Mouse (Mus musculus) forebrain, embryonic 10.5 days (tissue): ENCODE results near the gene Fam199x. TPM values are rescaled to one million over a fixed set of nuclear protein-coding genes. Genes with fewer than 3 reads are reported as not detected.

ENCODE experiments used
- DNase-seq: peaks from one replicate; pipeline ENCODE4 v3.0.0-alpha.2; 2017; ENCODE audit warnings: low spot score; ENCODE audit errors: extremely low spot score
- H3K27ac ChIP-seq: fragments of 300-500 bp; sonication (generic); 2 replicates; pipeline ENCODE4 v1.5.1; 2016; ENCODE audit warnings: mild to moderate bottlenecking
- H3K27me3 ChIP-seq: fragments of 300-500 bp; sonication (generic); 2 replicates; pipeline ENCODE4 v1.6.1; 2016; ENCODE audit warnings: mild to moderate bottlenecking; ENCODE audit not compliant: poor library complexity, severe bottlenecking
- H3K36me3 ChIP-seq: fragments of 300-500 bp; sonication (generic); replicated peaks from 2 replicates; pipeline ENCODE4 v1.6.1; 2016; ENCODE audit warnings: mild to moderate bottlenecking, moderate library complexity
- H3K4me1 ChIP-seq: fragments of 300-500 bp; sonication (generic); 2 replicates; pipeline ENCODE4 v1.6.1; 2016
- H3K4me3 ChIP-seq: fragments of 300-500 bp; sonication (generic); 2 replicates; pipeline ENCODE4 v1.5.1; 2016; ENCODE audit warnings: mild to moderate bottlenecking, moderate library complexity
- H3K9me3 ChIP-seq: fragments of 300-500 bp; sonication (generic); 2 replicates; pipeline ENCODE4 v1.6.1; 2016; ENCODE audit warnings: mild to moderate bottlenecking, moderate library complexity
- WGBS: fragments of 180-500 bp; shearing (Covaris S2); methylation state at CpG from one replicate; pipeline ENCODE4 v1.1.7; 2016; 5-methylcytosine and 5-hydroxymethylcytosine counted together
- polyA plus RNA-seq: library from polyadenylated mRNA; unstranded; fragments of >200 nt; fragmentation: Nextera tagmentation; extraction: Ambion mirVana; gene quantifications from 2 replicates; pipeline ENCODE4 v1.2.1, GENCODE M21; 2016

Gene Fam199x
- polyA plus RNA-seq: 15.5 and 17.2 TPM in 2 replicates

DNA sequence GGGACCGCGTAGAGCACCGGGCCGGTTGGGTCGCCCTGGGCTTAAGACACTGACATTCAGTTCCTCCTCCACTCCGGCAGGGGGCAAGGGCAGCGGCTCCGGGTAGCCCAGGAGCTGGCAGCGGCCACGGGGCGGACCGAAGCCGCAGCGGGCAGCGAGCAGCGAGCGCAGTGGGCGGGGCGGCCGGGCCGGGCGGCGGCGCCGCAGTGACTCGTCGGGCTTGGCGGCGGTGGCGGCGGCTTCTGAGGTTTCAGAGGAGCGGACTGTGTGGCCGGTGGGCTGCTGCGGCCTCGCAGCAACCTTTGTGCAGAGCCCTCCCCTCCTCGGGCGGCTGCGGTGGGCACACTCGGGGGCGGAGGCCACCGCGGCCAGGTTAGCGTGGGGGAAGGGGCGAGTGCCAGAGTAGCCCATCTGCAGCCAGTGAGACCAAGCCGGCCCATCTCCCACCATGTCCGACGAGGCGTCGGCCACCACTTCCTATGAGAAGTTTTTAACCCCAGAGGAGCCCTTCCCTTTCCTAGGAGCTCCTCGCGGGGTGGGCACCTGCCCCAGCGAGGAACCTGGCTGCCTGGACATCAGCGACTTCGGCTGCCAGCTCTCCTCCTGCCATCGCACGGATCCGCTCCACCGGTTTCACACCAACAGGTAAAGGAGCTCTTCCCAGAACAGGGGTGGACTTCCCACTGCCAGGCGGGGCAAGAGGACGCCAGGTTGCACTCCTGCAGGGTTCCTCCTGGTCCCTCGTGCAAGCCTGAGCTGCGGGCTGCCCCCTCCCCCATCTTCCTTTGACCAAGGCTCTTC is at the start of gene Fam199x:
TSS of gene Fam199x (plus strand) at position 170 of the 801 bp plus-strand sequence.
- WGBS: 20% methylated on average over 60 of the region's 62 CpGs
- Histone ChIP-seq H3K9me3 (no peaks in the 10 kb centered on the region), H3K27me3 (peaks cover 35% of the 10 kb centered on the region), H3K27ac (peak within 1 kb of the TSS; percentile 91), H3K4me3 (peak within 1 kb of the TSS; percentile 70), H3K4me1 (peaks cover 19% of the 10 kb centered on the region), H3K36me3 (no peaks in the 10 kb centered on the region)
- DNase-seq: peak; percentile 62

DNA sequence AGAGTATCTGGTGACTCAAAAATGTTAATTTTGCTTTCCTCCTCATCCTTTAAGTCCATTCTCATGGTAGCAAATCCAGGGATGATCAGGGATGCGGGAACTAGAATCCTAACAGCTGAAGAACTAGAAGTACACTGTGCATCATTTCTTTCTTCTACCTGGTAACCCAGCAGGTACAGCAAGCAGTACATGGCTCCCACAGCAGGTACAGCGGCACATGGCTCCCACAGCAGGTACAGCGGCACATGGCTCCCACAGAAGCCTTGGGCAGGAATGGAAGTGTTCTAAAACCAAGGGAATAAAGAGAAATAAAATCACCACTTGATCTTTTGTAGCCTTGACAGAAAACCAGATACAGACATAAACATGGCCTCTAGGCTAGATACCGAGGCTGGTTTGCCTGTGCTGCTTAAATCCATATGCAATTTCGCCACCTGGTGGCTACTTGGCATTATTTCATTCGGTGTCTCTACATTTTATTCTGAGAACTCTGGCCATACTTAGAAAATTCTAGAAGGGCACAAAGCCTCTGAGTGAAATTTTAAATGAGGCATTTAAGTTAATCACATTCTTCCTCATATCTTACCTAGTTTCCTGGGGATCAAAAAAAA is 34.2 kb upstream of the Fam199x start:
- Histone ChIP-seq H3K4me3 (no peak overlapping the region), H3K9me3 (no peaks in the 10 kb centered on the region), H3K27me3 (no peaks in the 10 kb centered on the region), H3K4me1 (no peaks in the 10 kb centered on the region), H3K27ac (no peak overlapping the region), H3K36me3 (peaks cover 7% of the 10 kb centered on the region)
- 56% methylated on average over 6 of the region's 6 CpGs for WGBS
- peak; percentile 23 for DNase-seq

- Histone ChIP-seq H3K27ac (no peak overlapping the region), H3K4me3 (no peak overlapping the region), H3K9me3 (no peaks in the 10 kb centered on the region), H3K27me3 (no peaks in the 10 kb centered on the region), H3K4me1 (no peaks in the 10 kb centered on the region), H3K36me3 (no peaks in the 10 kb centered on the region)
- DNase-seq: no peak
- WGBS: 83% methylated on average over 1 of the region's 1 CpGs
Observed at GRCm38 (mm10) chrX:137017668-137018067, 31.7 kb upstream of the Fam199x start.

- Histone ChIP-seq H3K36me3 (no peaks in the 10 kb centered on the region), H3K4me3 (no peak overlapping the region), H3K4me1 (no peaks in the 10 kb centered on the region), H3K9me3 (no peaks in the 10 kb centered on the region), H3K27ac (no peak overlapping the region), H3K27me3 (no peaks in the 10 kb centered on the region)
- WGBS: 38% methylated on average over 1 of the region's 1 CpGs
- DNase-seq: peak; percentile 25
Observed at GRCm38 (mm10) chrX:137019310-137019709, 30.1 kb upstream of the Fam199x start.

DNA sequence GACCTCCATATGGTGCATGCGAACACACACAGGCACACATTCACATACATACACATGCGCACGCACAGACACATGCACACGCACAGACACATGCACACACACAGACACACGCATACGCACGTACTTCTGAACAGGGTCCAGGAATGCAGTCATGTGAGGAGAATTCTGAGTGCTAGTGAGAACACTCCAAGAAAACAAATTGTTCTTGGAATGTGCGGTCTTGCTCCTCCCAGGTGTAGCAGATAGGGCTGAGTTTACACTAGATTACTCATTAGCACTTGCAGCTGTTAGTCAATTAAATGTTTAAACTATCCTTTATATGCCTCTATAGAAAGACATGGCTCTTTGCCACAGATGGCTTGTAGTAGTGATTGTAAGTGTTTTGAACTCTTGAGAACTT is 18.5 kb upstream of the Fam199x start:
- 97% methylated on average over 8 of the region's 8 CpGs for WGBS

GRCm38 (mm10) chrX:137031726-137032125 is 17.7 kb upstream of the Fam199x start:
- Histone ChIP-seq H3K36me3 (0 out of 2 replicates have a peak, but pooled peaks cover 4% of the 10 kb centered on the region), H3K4me1 (no peaks in the 10 kb centered on the region), H3K27ac (no peak overlapping the region), H3K9me3 (no peaks in the 10 kb centered on the region), H3K4me3 (no peak overlapping the region), H3K27me3 (peaks cover 3% of the 10 kb centered on the region; the same call in 1 of the 2 replicates)
- no peak for DNase-seq
- 88% methylated on average over 5 of the region's 5 CpGs for WGBS

More for the DNA sequence above, 18.5 kb upstream of the Fam199x start:
- H3K4me3 ChIP-seq: no peak overlapping the region
- no peak for DNase-seq
- H3K27me3 ChIP-seq: peaks cover 3% of the 10 kb centered on the region; the same call in 1 of the 2 replicates
- no peaks in the 10 kb centered on the region for H3K9me3 ChIP-seq
- no peak overlapping the region for H3K27ac ChIP-seq
- 0 out of 2 replicates have a peak, but pooled peaks cover 4% of the 10 kb centered on the region for H3K36me3 ChIP-seq
- H3K4me1 ChIP-seq: no peaks in the 10 kb centered on the region

GRCm38 (mm10) chrX:137034322-137034721 is 15.1 kb upstream of the Fam199x start:
- 63% methylated on average over 4 of the region's 4 CpGs for WGBS
- no peaks in the 10 kb centered on the region for H3K36me3 ChIP-seq
- H3K27me3 ChIP-seq: peaks cover 3% of the 10 kb centered on the region; the same call in 1 of the 2 replicates
- DNase-seq: no peak
- peaks cover 6% of the 10 kb centered on the region for H3K4me1 ChIP-seq
- no peak overlapping the region for H3K27ac ChIP-seq
- H3K9me3 ChIP-seq: no peaks in the 10 kb centered on the region
- no peak overlapping the region for H3K4me3 ChIP-seq

GRCm38 (mm10) chrX:137037470-137037999 is 11.9 kb upstream of the Fam199x start:
- peak overlapping the region; percentile 60 for H3K4me3 ChIP-seq
- 14% methylated on average over 12 of the region's 12 CpGs for WGBS
- peaks cover 3% of the 10 kb centered on the region; the same call in 1 of the 2 replicates for H3K27me3 ChIP-seq
- no peaks in the 10 kb centered on the region for H3K9me3 ChIP-seq
- peaks cover 6% of the 10 kb centered on the region for H3K4me1 ChIP-seq
- DNase-seq: no peak
- H3K36me3 ChIP-seq: no peaks in the 10 kb centered on the region
- peak overlapping the region; percentile 94 for H3K27ac ChIP-seq

- peaks cover 6% of the 10 kb centered on the region for H3K4me1 ChIP-seq
- DNase-seq: peak; percentile 83
- H3K36me3 ChIP-seq: no peaks in the 10 kb centered on the region
- peak within 1 kb of the TSS; percentile 94 for H3K27ac ChIP-seq
- H3K4me3 ChIP-seq: peak within 1 kb of the TSS; percentile 60
- peaks cover 3% of the 10 kb centered on the region; the same call in 1 of the 2 replicates for H3K27me3 ChIP-seq
- H3K9me3 ChIP-seq: no peaks in the 10 kb centered on the region
- WGBS: 11% methylated on average over 31 of the region's 31 CpGs
Observed at GRCm38 (mm10) chrX:137038000-137038483, 11.4 kb upstream of the Fam199x start, which contains the start of gene Slc25a53. Gene Slc25a53 (minus strand): TSS chrX:137038302.

DNA sequence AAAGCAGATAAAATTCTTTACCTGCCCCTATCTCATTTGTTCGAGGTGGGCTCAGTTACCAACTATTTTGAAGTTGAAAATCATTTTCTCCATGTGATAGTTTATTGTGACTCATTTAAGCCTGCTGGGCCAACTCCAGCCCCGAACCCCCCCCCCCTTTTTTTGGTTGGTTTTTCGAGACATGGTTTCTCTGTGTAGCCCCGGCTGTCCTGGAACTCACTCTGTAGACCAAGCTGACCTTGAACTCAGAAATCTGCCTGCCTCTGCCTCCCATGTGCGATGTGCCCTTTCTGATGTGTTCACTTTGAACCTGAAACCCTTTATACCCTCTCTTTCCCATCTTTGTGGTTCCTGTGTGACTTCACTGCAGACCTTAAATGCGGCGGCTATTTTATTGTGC is 10.9 kb upstream of the Fam199x start:
- Histone ChIP-seq H3K27ac (peak overlapping the region; percentile 94), H3K9me3 (no peaks in the 10 kb centered on the region), H3K4me1 (peaks cover 6% of the 10 kb centered on the region), H3K27me3 (peaks cover 3% of the 10 kb centered on the region; the same call in 1 of the 2 replicates), H3K36me3 (no peaks in the 10 kb centered on the region), H3K4me3 (peak overlapping the region; percentile 60)
- 58% methylated on average over 7 of the region's 7 CpGs for WGBS
- DNase-seq: no peak

DNA sequence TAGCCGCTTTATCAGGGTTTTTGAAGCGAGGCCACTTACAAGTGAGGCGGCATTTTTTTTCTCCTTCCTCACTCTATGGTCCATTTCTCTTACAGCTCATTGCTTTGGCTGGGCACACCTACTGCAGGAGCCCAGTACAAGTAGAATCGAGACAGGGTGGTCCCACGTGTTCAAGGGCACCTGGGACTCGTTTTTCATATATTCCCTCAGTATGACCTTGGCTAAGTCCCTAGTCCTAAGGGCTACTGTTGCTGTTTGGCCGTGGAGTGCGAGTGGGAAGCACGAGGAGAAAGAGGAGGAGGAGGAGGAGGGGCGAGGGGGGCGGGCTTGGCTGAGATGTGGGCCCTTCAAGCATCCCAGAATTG is 352 bp upstream of the Fam199x start:
- Histone ChIP-seq H3K27ac (peak overlapping the region; percentile 91), H3K9me3 (no peaks in the 10 kb centered on the region), H3K4me1 (peaks cover 19% of the 10 kb centered on the region), H3K27me3 (peaks cover 35% of the 10 kb centered on the region), H3K36me3 (no peaks in the 10 kb centered on the region), H3K4me3 (peak overlapping the region; percentile 70)
- DNase-seq: no peak
- WGBS: 14% methylated on average over 8 of the region's 11 CpGs

- Histone ChIP-seq H3K27ac (no peak overlapping the region), H3K36me3 (no peaks in the 10 kb centered on the region), H3K9me3 (no peaks in the 10 kb centered on the region), H3K4me3 (no peak overlapping the region), H3K27me3 (no peaks in the 10 kb centered on the region; the same call in 1 of the 2 replicates), H3K4me1 (no peaks in the 10 kb centered on the region)
- DNase-seq: no peak
- 88% methylated on average over 9 of the region's 9 CpGs for WGBS
Observed at GRCm38 (mm10) chrX:137063202-137063601, 13.8 kb downstream of the Fam199x start.
